Mouse (Mus musculus): Measurements from ENCODE around the gene Islr.

The Islr gene

GRCm38 (mm10) chr9:58112321-58112751, 91.8 kb downstream of the Islr start:
- DNase-seq (ENCODE audit: low read depth, low spot score), result peak; percentile 66

GRCm38 (mm10) chr9:58111431-58111830, 92.7 kb downstream of the Islr start:
- DNase-seq (ENCODE audit: low read depth, low spot score), result peak; percentile 97

GRCm38 (mm10) chr9:58110787-58111186, 93.3 kb downstream of the Islr start:
- peak; percentile 75 for DNase-seq (ENCODE audit: low read depth, low spot score)

GRCm38 (mm10) chr9:58107494-58107893, 96.6 kb downstream of the Islr start:
- peak; percentile 60 for DNase-seq (ENCODE audit: low read depth, low spot score)

Data from brain, adult 2 months (tissue).